Mouse (Mus musculus) intestine, embryonic 15.5 days (tissue): ENCODE measurements around the gene Gfra1. TPM values are rescaled to one million over a fixed set of nuclear protein-coding genes. Genes with fewer than 3 reads are reported as not detected.

Experiments
- ATAC-seq: fragments of 200-750 bp; cut with Nextera tagmentation; 2 replicates; pipeline ENCODE4 v1.8.0; 2017; ENCODE audit warnings: moderate TSS enrichment, moderate library complexity
- H3K27ac ChIP-seq: fragments of 300-500 bp; sonication (generic); 2 replicates; pipeline ENCODE4 v1.5.1; 2015; ENCODE audit warnings: mild to moderate bottlenecking, inconsistent platforms
- H3K27me3 ChIP-seq: fragments of 300-500 bp; sonication (generic); replicated peaks from 2 replicates; pipeline ENCODE4 v1.6.1; 2015; ENCODE audit warnings: inconsistent platforms
- H3K36me3 ChIP-seq: fragments of 300-500 bp; sonication (generic); 2 replicates; pipeline ENCODE4 v1.6.1; 2015; ENCODE audit warnings: inconsistent platforms
- H3K4me1 ChIP-seq: fragments of 300-500 bp; sonication (generic); replicated peaks from 2 replicates; pipeline ENCODE4 v1.6.1; 2015; ENCODE audit warnings: inconsistent platforms
- H3K4me2 ChIP-seq: fragments of 300-500 bp; sonication (generic); replicated peaks from 2 replicates; pipeline ENCODE4 v1.6.1; 2015; ENCODE audit warnings: mild to moderate bottlenecking, inconsistent platforms
- H3K4me3 ChIP-seq: fragments of 300-500 bp; sonication (generic); replicated peaks from 2 replicates; pipeline ENCODE4 v1.5.1; 2015; ENCODE audit warnings: inconsistent platforms
- H3K9ac ChIP-seq: fragments of 300-500 bp; sonication (generic); 2 replicates; pipeline ENCODE4 v1.6.1; 2015; ENCODE audit warnings: inconsistent platforms
- H3K9me3 ChIP-seq: fragments of 300-500 bp; sonication (generic); 2 replicates; pipeline ENCODE4 v1.6.1; 2016; ENCODE audit warnings: inconsistent platforms
- WGBS: fragments of 180-500 bp; shearing (Covaris S2); methylation state at CpG from one replicate; pipeline ENCODE4 v1.1.7; 2015; 5-methylcytosine and 5-hydroxymethylcytosine counted together
- polyA plus RNA-seq: library from polyadenylated mRNA; unstranded; fragments of >200 nt; fragmentation: Nextera tagmentation; extraction: Ambion mirVana; gene quantifications from 2 replicates; pipeline ENCODE4 v1.2.1, GENCODE M21; 2015

Gene Gfra1
- polyA plus RNA-seq, 1 experiment from 2014 or later: 22.3 TPM

GRCm38 (mm10) chr19:58437441-58438071 is 18.2 kb downstream of the Gfra1 start:
- Histone ChIP-seq H3K4me1 (peaks cover 6% of the 10 kb centered on the region; the same call in 1 of the 2 replicates), H3K9me3 (no peaks in the 10 kb centered on the region), H3K9ac (no peak overlapping the region), H3K4me2 (no peak overlapping the region), H3K36me3 (no peaks in the 10 kb centered on the region), H3K4me3 (no peak overlapping the region), H3K27ac (no peak overlapping the region), H3K27me3 (no peaks in the 10 kb centered on the region)
- no peak for ATAC-seq
- whole genome bisulfite sequencing: 67% methylated on average over 10 of the region's 10 CpGs

- H3K27me3 ChIP-seq: no peaks in the 10 kb centered on the region
- no peaks in the 10 kb centered on the region for H3K36me3 ChIP-seq
- no peak for ATAC-seq
- no peak overlapping the region for H3K4me2 ChIP-seq
- WGBS: 69% methylated on average over 3 of the region's 3 CpGs
- no peak overlapping the region for H3K4me3 ChIP-seq
- no peak overlapping the region for H3K9ac ChIP-seq
- no peaks in the 10 kb centered on the region for H3K9me3 ChIP-seq
- no peak overlapping the region for H3K27ac ChIP-seq
- H3K4me1 ChIP-seq: peaks cover 6% of the 10 kb centered on the region; the same call in 1 of the 2 replicates
Observed at GRCm38 (mm10) chr19:58436874-58437273, 18.8 kb downstream of the Gfra1 start.

GRCm38 (mm10) chr19:58435877-58436276 is 19.8 kb downstream of the Gfra1 start:
- no peaks in the 10 kb centered on the region for H3K27me3 ChIP-seq
- H3K4me2 ChIP-seq: no peak overlapping the region
- ATAC-seq: no peak
- 67% methylated on average over 5 of the region's 5 CpGs for WGBS
- H3K9ac ChIP-seq: no peak overlapping the region
- H3K4me3 ChIP-seq: no peak overlapping the region
- no peak overlapping the region for H3K27ac ChIP-seq
- no peaks in the 10 kb centered on the region for H3K36me3 ChIP-seq
- no peaks in the 10 kb centered on the region for H3K9me3 ChIP-seq
- H3K4me1 ChIP-seq: peaks cover 6% of the 10 kb centered on the region; the same call in 1 of the 2 replicates

- Histone ChIP-seq H3K4me1 (peaks cover 6% of the 10 kb centered on the region; the same call in 1 of the 2 replicates), H3K9ac (no peak overlapping the region), H3K27ac (no peak overlapping the region), H3K4me3 (no peak overlapping the region), H3K27me3 (no peaks in the 10 kb centered on the region), H3K4me2 (no peak overlapping the region), H3K9me3 (no peaks in the 10 kb centered on the region), H3K36me3 (no peaks in the 10 kb centered on the region)
- no peak for ATAC-seq
- WGBS: 68% methylated on average over 5 of the region's 5 CpGs
Observed at GRCm38 (mm10) chr19:58432840-58433239, 22.9 kb downstream of the Gfra1 start.

- Histone ChIP-seq H3K9ac (no peak overlapping the region), H3K4me1 (no peaks in the 10 kb centered on the region), H3K27me3 (no peaks in the 10 kb centered on the region), H3K4me2 (no peak overlapping the region), H3K9me3 (no peaks in the 10 kb centered on the region), H3K4me3 (no peak overlapping the region), H3K27ac (no peak overlapping the region), H3K36me3 (no peaks in the 10 kb centered on the region)
- ATAC-seq: no peak
- 82% methylated on average over 4 of the region's 4 CpGs for WGBS
Observed at GRCm38 (mm10) chr19:58428546-58428945, 27.2 kb downstream of the Gfra1 start.

GRCm38 (mm10) chr19:58427348-58427747 is 28.4 kb downstream of the Gfra1 start:
- Histone ChIP-seq H3K4me2 (no peak overlapping the region), H3K4me3 (no peak overlapping the region), H3K9ac (no peak overlapping the region), H3K9me3 (no peaks in the 10 kb centered on the region), H3K36me3 (no peaks in the 10 kb centered on the region), H3K4me1 (no peaks in the 10 kb centered on the region), H3K27me3 (no peaks in the 10 kb centered on the region), H3K27ac (no peak overlapping the region)
- WGBS: 90% methylated on average over 2 of the region's 2 CpGs
- ATAC-seq: no peak

- H3K4me2 ChIP-seq: no peak overlapping the region
- H3K36me3 ChIP-seq: no peaks in the 10 kb centered on the region
- no peaks in the 10 kb centered on the region for H3K27me3 ChIP-seq
- no peaks in the 10 kb centered on the region for H3K9me3 ChIP-seq
- no peak overlapping the region for H3K4me3 ChIP-seq
- H3K9ac ChIP-seq: no peak overlapping the region
- 0 out of 2 replicates have a peak, but pooled peaks cover under 1% of the 10 kb centered on the region for H3K4me1 ChIP-seq
- ATAC-seq: no peak
- WGBS: 85% methylated on average over 2 of the region's 2 CpGs
- H3K27ac ChIP-seq: no peak overlapping the region
Observed at GRCm38 (mm10) chr19:58424928-58425327, 30.8 kb downstream of the Gfra1 start.

GRCm38 (mm10) chr19:58424179-58424578 is 31.5 kb downstream of the Gfra1 start:
- Histone ChIP-seq H3K27ac (no peak overlapping the region), H3K4me3 (no peak overlapping the region), H3K36me3 (no peaks in the 10 kb centered on the region), H3K4me1 (peaks cover 8% of the 10 kb centered on the region; the same call in 1 of the 2 replicates), H3K9me3 (no peaks in the 10 kb centered on the region), H3K27me3 (no peaks in the 10 kb centered on the region), H3K4me2 (no peak overlapping the region), H3K9ac (no peak overlapping the region)
- no peak for ATAC-seq
- WGBS: 62% methylated on average over 3 of the region's 3 CpGs

GRCm38 (mm10) chr19:58422916-58423493 is 32.7 kb downstream of the Gfra1 start:
- no peaks in the 10 kb centered on the region for H3K36me3 ChIP-seq
- no peaks in the 10 kb centered on the region for H3K9me3 ChIP-seq
- H3K9ac ChIP-seq: no peak overlapping the region
- no peak overlapping the region for H3K4me3 ChIP-seq
- 92% methylated on average over 4 of the region's 4 CpGs for WGBS
- ATAC-seq: no peak
- H3K4me2 ChIP-seq: no peak overlapping the region
- no peak overlapping the region for H3K27ac ChIP-seq
- peaks cover 9% of the 10 kb centered on the region; the same call in 1 of the 2 replicates for H3K4me1 ChIP-seq
- no peaks in the 10 kb centered on the region for H3K27me3 ChIP-seq

- Histone ChIP-seq H3K36me3 (no peaks in the 10 kb centered on the region), H3K9me3 (no peaks in the 10 kb centered on the region), H3K27me3 (no peaks in the 10 kb centered on the region), H3K27ac (peak overlapping the region; percentile 67), H3K4me2 (no peak overlapping the region), H3K4me1 (peaks cover 9% of the 10 kb centered on the region; the same call in 1 of the 2 replicates), H3K4me3 (no peak overlapping the region), H3K9ac (no peak overlapping the region)
- WGBS: 15% methylated on average over 3 of the region's 3 CpGs
- peak; percentile 71 for ATAC-seq
Observed at GRCm38 (mm10) chr19:58419685-58420084, 36.0 kb downstream of the Gfra1 start.

- Histone ChIP-seq H3K9ac (no peak overlapping the region), H3K27me3 (no peaks in the 10 kb centered on the region), H3K4me1 (peaks cover 9% of the 10 kb centered on the region; the same call in 1 of the 2 replicates), H3K4me2 (no peak overlapping the region), H3K27ac (no peak overlapping the region), H3K9me3 (no peaks in the 10 kb centered on the region), H3K36me3 (no peaks in the 10 kb centered on the region), H3K4me3 (no peak overlapping the region)
- 55% methylated on average over 3 of the region's 3 CpGs for WGBS
- 0 out of 2 replicates have a peak, but pooled peaks have one; percentile 17 for ATAC-seq
Observed at GRCm38 (mm10) chr19:58419278-58419677, 36.4 kb downstream of the Gfra1 start.

- Histone ChIP-seq H3K4me2 (no peak overlapping the region), H3K4me3 (no peak overlapping the region), H3K4me1 (peaks cover 16% of the 10 kb centered on the region; the same call in 1 of the 2 replicates), H3K27me3 (no peaks in the 10 kb centered on the region), H3K9me3 (no peaks in the 10 kb centered on the region), H3K9ac (no peak overlapping the region), H3K27ac (no peak overlapping the region), H3K36me3 (no peaks in the 10 kb centered on the region)
- ATAC-seq: no peak
- WGBS: 88% methylated on average over 4 of the region's 4 CpGs
Observed at GRCm38 (mm10) chr19:58415173-58415572, 40.5 kb downstream of the Gfra1 start.

GRCm38 (mm10) chr19:58414733-58415132 is 41.0 kb downstream of the Gfra1 start:
- no peaks in the 10 kb centered on the region for H3K27me3 ChIP-seq
- no peak overlapping the region for H3K9ac ChIP-seq
- H3K27ac ChIP-seq: no peak overlapping the region
- H3K36me3 ChIP-seq: no peaks in the 10 kb centered on the region
- ATAC-seq: no peak
- H3K4me2 ChIP-seq: no peak overlapping the region
- H3K4me1 ChIP-seq: peaks cover 14% of the 10 kb centered on the region; the same call in 1 of the 2 replicates
- no peaks in the 10 kb centered on the region for H3K9me3 ChIP-seq
- no peak overlapping the region for H3K4me3 ChIP-seq
